Mouse (Mus musculus) hindbrain, postnatal 0 days (tissue): ENCODE measurements at regions not wholly inside any gene's neighbourhood (a gene's known extent, or its start where the extent isn't known, plus 50 kb on each side); places are given as distances from the start of the nearest gene placed in this dataset.

Experiments used
- ATAC-seq: fragments of 200-750 bp; cut with Nextera tagmentation; 2 replicates; pipeline ENCODE4 v1.8.0; 2017; ENCODE audit warnings: mild to moderate bottlenecking, moderate TSS enrichment, moderate library complexity
- DNase-seq: peaks from one replicate; pipeline ENCODE4 v3.0.0-alpha.2; 2015; ENCODE audit warnings: low spot score
- H3K27ac ChIP-seq: fragments of 300-500 bp; sonication (generic); 2 replicates; pipeline ENCODE4 v1.5.1; 2014; ENCODE audit warnings: mild to moderate bottlenecking
- H3K27me3 ChIP-seq: fragments of 300-500 bp; sonication (generic); 2 replicates; pipeline ENCODE4 v1.6.1; 2014; ENCODE audit warnings: low read length, mixed read lengths; ENCODE audit not compliant: insufficient read depth
- H3K36me3 ChIP-seq: fragments of 300-500 bp; sonication (generic); 2 replicates; pipeline ENCODE4 v1.6.1; 2014; ENCODE audit warnings: low read length, mixed read lengths; ENCODE audit not compliant: insufficient read depth
- H3K4me1 ChIP-seq: fragments of 300-500 bp; sonication (generic); 2 replicates; pipeline ENCODE4 v1.6.1; 2014; ENCODE audit warnings: antibody characterized with exemption, low read length, mixed read lengths; ENCODE audit not compliant: insufficient read depth
- H3K4me2 ChIP-seq: fragments of 300-500 bp; sonication (generic); 2 replicates; pipeline ENCODE4 v1.6.1; 2014; ENCODE audit warnings: low read depth, mild to moderate bottlenecking, low read length, moderate library complexity, mixed read lengths
- H3K4me3 ChIP-seq: fragments of 300-500 bp; sonication (generic); 2 replicates; pipeline ENCODE4 v1.5.1; 2014; ENCODE audit warnings: low read length
- H3K9ac ChIP-seq: fragments of 300-500 bp; sonication (generic); replicated peaks from 2 replicates; pipeline ENCODE4 v1.6.1; 2014; ENCODE audit warnings: mild to moderate bottlenecking, low read length, moderate library complexity, mixed read lengths
- H3K9me3 ChIP-seq: fragments of 300-500 bp; sonication (generic); 2 replicates; pipeline ENCODE4 v1.6.1; 2016; ENCODE audit warnings: low read length, mixed read lengths
- CTCF ChIP-seq: IDR thresholded peaks from 2 replicates; pipeline ENCODE4 v1.5.1; 2016; ENCODE audit warnings: antibody characterized with exemption, control low read depth, low read depth
- WGBS: fragments of 180-500 bp; shearing (Covaris S2); extraction: QIAGEN DNeasy Blood & Tissue Kit; methylation state at CpG from one replicate; pipeline ENCODE4 v1.1.7; 2014; 5-methylcytosine and 5-hydroxymethylcytosine counted together

DNA sequence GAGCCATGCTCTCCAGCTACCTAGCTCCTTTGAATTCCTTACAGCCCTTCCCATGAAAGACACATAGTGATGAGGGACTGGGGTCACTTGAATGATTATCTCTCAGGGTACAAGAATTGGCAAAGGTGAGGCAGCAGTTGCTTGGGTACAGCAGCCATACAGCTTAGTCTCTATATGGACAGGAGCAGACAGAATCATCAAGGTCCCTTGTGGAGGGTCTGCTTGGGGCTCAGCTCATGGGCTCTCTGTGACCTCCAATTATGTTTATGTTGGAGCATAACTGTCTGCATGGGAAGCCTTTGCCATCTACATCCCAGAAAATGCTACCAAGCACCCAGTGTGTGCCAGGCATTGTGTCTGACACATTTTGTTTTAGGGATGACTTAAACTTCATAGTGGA, 118.4 kb upstream of the Lhcgr start:
- no peak for TF ChIP-seq CTCF
- Histone ChIP-seq H3K4me1 (no peaks in the 10 kb centered on the region), H3K27me3 (no peaks in the 10 kb centered on the region), H3K27ac (no peak overlapping the region), H3K9me3 (no peaks in the 10 kb centered on the region), H3K36me3 (no peaks in the 10 kb centered on the region), H3K9ac (no peak overlapping the region), H3K4me2 (no peak overlapping the region), H3K4me3 (no peak overlapping the region)
- ATAC-seq (no peak), DNase-seq (no peak)

DNA sequence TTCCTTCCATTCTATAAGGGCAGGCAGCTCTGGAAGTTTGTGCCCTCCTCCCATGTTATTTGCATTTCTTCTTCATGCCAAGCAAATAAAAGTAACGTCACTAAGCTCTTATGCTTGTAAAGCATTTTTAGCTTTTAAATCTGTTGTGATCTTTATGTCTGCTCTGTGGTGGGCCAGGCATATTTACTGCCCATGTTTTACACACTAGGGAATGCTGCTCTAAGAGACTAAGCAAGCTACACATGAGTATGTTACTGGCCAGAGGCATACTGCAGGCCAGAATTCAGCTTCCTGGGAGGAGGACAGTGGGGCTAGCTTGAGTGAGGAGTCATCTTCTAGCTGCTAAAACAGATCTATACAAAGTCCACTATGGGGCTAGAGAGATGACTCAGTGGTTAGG, 110.0 kb upstream of the Lhcgr start:
- no peak for ATAC-seq
- 50% methylated on average over 1 of the region's 1 CpGs for WGBS
- no peak for DNase-seq
- Histone ChIP-seq H3K36me3 (no peaks in the 10 kb centered on the region), H3K4me2 (no peak overlapping the region), H3K4me3 (no peak overlapping the region), H3K9ac (no peak overlapping the region), H3K27me3 (no peaks in the 10 kb centered on the region), H3K27ac (no peak overlapping the region), H3K9me3 (no peaks in the 10 kb centered on the region), H3K4me1 (no peaks in the 10 kb centered on the region)
- no peak for TF ChIP-seq CTCF

DNA sequence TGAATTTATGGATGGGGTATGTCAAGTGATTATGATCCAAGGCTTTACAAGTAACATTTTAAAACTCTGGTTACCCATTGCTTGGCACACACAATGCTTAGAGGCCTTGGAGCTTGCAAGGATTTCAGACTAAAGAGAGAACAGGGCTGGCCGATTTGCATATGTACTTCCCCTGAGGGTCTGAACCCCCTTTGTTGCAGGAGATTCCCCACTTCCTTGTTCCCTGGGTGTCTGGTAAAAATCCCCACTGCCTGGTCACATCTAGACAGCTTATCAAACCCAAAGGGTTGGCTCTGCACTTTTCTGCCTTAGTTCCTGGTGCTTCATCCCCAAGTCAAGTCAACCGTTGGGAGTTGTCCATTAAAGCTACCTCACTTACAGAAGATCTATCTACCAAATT, 109.1 kb upstream of the Lhcgr start:
- ATAC-seq (no peak), DNase-seq (no peak)
- no peaks in the 10 kb centered on the region for H3K4me1 ChIP-seq
- H3K27me3 ChIP-seq: no peaks in the 10 kb centered on the region
- 79% methylated on average over 2 of the region's 2 CpGs for WGBS
- TF ChIP-seq CTCF: no peak
- H3K36me3 ChIP-seq: no peaks in the 10 kb centered on the region
- H3K9ac ChIP-seq: no peak overlapping the region
- H3K4me2 ChIP-seq: no peak overlapping the region
- no peak overlapping the region for H3K4me3 ChIP-seq
- no peaks in the 10 kb centered on the region for H3K9me3 ChIP-seq
- H3K27ac ChIP-seq: no peak overlapping the region

DNA sequence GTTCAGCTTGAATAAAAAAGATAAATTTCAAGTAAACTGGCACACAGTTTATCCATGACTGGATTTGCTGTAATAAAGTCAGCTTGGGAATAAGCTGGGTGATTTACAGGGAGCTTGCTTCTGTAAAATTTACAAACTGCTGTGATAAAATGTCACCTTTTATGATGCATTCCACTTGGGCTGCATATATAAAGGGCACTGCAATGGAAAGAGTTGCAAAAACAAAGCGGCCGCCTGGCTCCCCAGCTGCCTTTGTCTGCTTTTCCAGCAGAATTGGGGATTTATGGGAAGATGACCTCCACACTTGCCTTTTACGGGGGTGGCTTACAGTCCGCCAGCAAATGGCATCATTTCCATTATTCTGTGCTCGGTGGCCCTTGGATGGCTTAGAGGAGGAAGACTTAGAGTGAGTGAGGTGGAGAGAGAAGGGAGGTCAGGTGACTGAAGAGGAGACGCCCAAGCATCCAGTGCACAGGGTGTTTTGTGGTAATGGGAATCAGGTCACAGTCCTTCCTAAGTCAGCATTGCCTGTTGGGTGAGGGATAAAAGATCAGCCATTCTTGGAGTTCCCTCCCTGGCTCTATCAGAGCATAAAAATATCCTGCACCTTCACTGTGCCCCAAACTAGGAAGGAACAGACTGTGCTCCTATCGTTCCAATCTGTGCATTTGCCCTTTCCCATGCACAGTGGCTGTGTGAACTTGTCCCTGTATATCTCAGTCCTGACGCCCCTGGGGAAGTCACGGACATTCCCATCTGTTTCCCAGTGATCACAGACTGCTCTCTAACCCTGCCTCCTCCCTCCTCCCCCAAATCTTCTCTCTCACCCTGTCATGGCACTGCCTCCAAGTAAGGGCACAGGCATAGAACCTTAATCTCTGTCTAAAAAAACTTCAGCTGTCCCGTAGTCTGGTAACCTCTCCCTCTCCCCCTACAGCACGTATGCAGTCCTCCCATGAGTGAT, 107.2 kb upstream of the Lhcgr start:
- H3K27ac ChIP-seq: no peak overlapping the region
- no peak overlapping the region for H3K9ac ChIP-seq

DNA sequence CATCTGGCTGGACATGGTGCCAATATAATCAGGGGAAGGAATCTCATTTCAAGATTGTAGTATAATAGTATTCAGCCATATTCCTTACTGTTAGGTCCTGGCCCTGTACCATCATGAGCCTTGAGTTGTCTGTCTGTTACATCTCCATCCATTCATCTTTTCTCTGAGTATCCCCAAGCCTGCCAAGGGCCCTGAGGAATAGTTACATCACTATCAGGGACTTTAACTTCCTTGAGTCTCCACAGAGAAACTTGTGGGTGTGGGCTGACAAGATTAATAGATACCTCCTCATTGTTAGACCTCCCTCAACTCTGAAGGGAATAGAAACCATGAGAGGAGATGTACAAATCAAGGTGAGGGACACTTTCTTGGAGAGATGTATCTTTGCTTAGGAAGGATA, 101.7 kb upstream of the Lhcgr start:
- H3K9me3 ChIP-seq: no peaks in the 10 kb centered on the region
- H3K9ac ChIP-seq: no peak overlapping the region
- no peaks in the 10 kb centered on the region for H3K27me3 ChIP-seq
- H3K4me3 ChIP-seq: no peak overlapping the region
- no peak overlapping the region for H3K4me2 ChIP-seq
- no peak for TF ChIP-seq CTCF
- H3K27ac ChIP-seq: no peak overlapping the region
- DNase-seq: no peak
- no peaks in the 10 kb centered on the region for H3K36me3 ChIP-seq
- H3K4me1 ChIP-seq: no peaks in the 10 kb centered on the region
- no peak for ATAC-seq

More for the DNA sequence above, 107.2 kb upstream of the Lhcgr start:
- WGBS: 63% methylated on average over 11 of the region's 11 CpGs
- Histone ChIP-seq H3K9me3 (no peaks in the 10 kb centered on the region), H3K4me1 (no peaks in the 10 kb centered on the region), H3K4me2 (no peak overlapping the region), H3K4me3 (no peak overlapping the region), H3K27me3 (no peaks in the 10 kb centered on the region), H3K36me3 (no peaks in the 10 kb centered on the region)
- no peak for TF ChIP-seq CTCF
- ATAC-seq: no peak
- DNase-seq: no peak

DNA sequence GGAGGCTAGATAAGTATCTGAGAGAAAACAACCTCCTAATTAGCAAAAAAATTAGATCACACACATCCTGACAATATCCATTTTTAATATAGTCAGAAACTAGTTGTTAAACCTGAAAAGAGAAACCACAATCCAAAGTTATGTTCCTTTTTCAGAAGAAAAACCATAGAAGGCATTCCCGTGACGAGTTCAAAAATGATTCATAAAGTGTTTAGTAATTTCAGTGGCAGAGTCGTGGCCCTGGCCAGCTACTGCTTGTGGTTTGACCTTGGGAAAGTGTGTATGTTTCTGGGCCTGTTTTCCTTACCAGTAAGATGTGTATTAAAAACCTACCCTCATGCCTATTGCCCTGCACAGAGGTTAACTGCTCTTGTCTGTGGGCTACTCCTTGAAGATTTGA, 93.7 kb upstream of the Lhcgr start:
- H3K27ac ChIP-seq: no peak overlapping the region
- no peak for ATAC-seq
- H3K9me3 ChIP-seq: no peaks in the 10 kb centered on the region
- H3K4me2 ChIP-seq: no peak overlapping the region
- H3K4me1 ChIP-seq: no peaks in the 10 kb centered on the region
- no peaks in the 10 kb centered on the region for H3K27me3 ChIP-seq
- DNase-seq: no peak
- TF ChIP-seq CTCF: no peak
- H3K36me3 ChIP-seq: no peaks in the 10 kb centered on the region
- H3K9ac ChIP-seq: no peak overlapping the region
- H3K4me3 ChIP-seq: no peak overlapping the region
- 94% methylated on average over 3 of the region's 3 CpGs for WGBS

DNA sequence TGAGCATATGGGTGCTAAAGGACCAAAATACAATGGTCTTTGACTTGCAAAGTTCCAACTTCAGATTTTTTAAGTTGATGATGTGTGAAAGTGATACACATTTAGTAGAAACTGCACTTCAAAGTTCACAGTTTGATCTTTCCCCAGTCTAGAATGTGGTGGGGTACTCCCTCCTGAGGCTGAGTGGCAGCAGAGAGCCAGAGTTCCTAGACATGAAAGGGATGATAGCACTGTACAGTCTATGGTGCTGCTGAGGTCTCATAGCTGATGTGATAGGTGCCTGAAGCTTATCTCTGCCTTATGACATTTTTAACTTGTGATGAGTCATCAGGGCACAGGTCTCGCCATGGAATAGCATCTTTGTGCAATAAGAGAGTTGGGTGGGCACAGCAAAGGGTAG, 87.9 kb upstream of the Lhcgr start:
- Histone ChIP-seq H3K4me3 (no peak overlapping the region), H3K27ac (no peak overlapping the region), H3K9ac (no peak overlapping the region), H3K4me1 (no peaks in the 10 kb centered on the region), H3K36me3 (no peaks in the 10 kb centered on the region), H3K27me3 (no peaks in the 10 kb centered on the region), H3K9me3 (no peaks in the 10 kb centered on the region), H3K4me2 (no peak overlapping the region)
- no peak for DNase-seq
- 100% methylated on average over 1 of the region's 1 CpGs for WGBS
- no peak for TF ChIP-seq CTCF
- ATAC-seq: no peak
